Mouse (Mus musculus) erythroblast, embryonic 14.5 days (primary cell): ENCODE results near the gene Pcnx.

ENCODE experiments used
- GATA1 ChIP-seq: IDR thresholded peaks from 2 replicates; pipeline ENCODE4 v1.6.1; 2012; ENCODE audit warnings: low read length, inconsistent platforms, mixed read lengths
- TAL1 ChIP-seq: IDR thresholded peaks from 3 replicates; pipeline ENCODE4 v1.6.1; 2012; ENCODE audit warnings: low read length, inconsistent platforms, mixed read lengths

- TF ChIP-seq GATA1 (no peak), TAL1 (no peak)
Observed at GRCm38 (mm10) chr12:81885982-81886381, 26.2 kb downstream of the Pcnx start.
